Mouse (Mus musculus): ENCODE data around the gene Hist1h2bb. TPM values are rescaled to one million over a fixed set of nuclear protein-coding genes. Genes with fewer than 3 reads are reported as not detected.

The Hist1h2bb gene
- polyA plus RNA-seq, 1 experiment from 2014 or later = 5.5 TPM

Small RNAs within 50 kb of the gene (microRNA-seq; reads per million reads assigned to microRNA genes)
- gene Gm44314 (not detected), gene Gm44484 (not detected)

Other genes starting within 250 kb of the Hist1h2bb start
- gene Hist1h4h, start 215.7 kb upstream of the Hist1h2bb start, polyA plus RNA-seq (2015; fragmentation: Nextera tagmentation; extraction: Ambion mirVana) = 5.2 and 6.4 TPM in 2 replicates
- 9.5 and 10.0 TPM in 2 replicates for gene Hist1h2af, start 212.8 kb upstream of the Hist1h2bb start, polyA plus RNA-seq (2015; fragmentation: Nextera tagmentation; extraction: Ambion mirVana)
- gene Hist1h3g, start 211.3 kb upstream of the Hist1h2bb start, polyA plus RNA-seq (2015; fragmentation: Nextera tagmentation; extraction: Ambion mirVana) = 10.0 and 11.6 TPM in 2 replicates
- gene Hist1h2bh, start 203.3 kb upstream of the Hist1h2bb start, polyA plus RNA-seq (2015; fragmentation: Nextera tagmentation; extraction: Ambion mirVana) = 0.76 and 0.97 TPM in 2 replicates
- 1.2 and 1.3 TPM in 2 replicates for gene Hist1h3f, start 202.7 kb upstream of the Hist1h2bb start, polyA plus RNA-seq (2015; fragmentation: Nextera tagmentation; extraction: Ambion mirVana)
- 1.6 and 2.2 TPM in 2 replicates for gene Hist1h4f, start 195.1 kb upstream of the Hist1h2bb start, polyA plus RNA-seq (2015; fragmentation: Nextera tagmentation; extraction: Ambion mirVana)
- 0.54 and 0.68 TPM in 2 replicates for gene Hist1h1d, start 193.5 kb upstream of the Hist1h2bb start, polyA plus RNA-seq (2015; fragmentation: Nextera tagmentation; extraction: Ambion mirVana)
- gene Hist1h3e, start 184.4 kb upstream of the Hist1h2bb start, polyA plus RNA-seq (2015; fragmentation: Nextera tagmentation; extraction: Ambion mirVana) = 4.6 and 6.9 TPM in 2 replicates
- 120 and 139 TPM in 2 replicates for gene Hist1h2ae, start 175.5 kb upstream of the Hist1h2bb start, polyA plus RNA-seq (2015; fragmentation: Nextera tagmentation; extraction: Ambion mirVana)
- gene Hist1h2bg, start 175.3 kb upstream of the Hist1h2bb start, polyA plus RNA-seq (2015; fragmentation: Nextera tagmentation; extraction: Ambion mirVana) = 8.9 and 11.5 TPM in 2 replicates
- gene Hist1h2bf, start 172.5 kb upstream of the Hist1h2bb start, polyA plus RNA-seq (2015; fragmentation: Nextera tagmentation; extraction: Ambion mirVana) = 10.3 and 11.2 TPM in 2 replicates
- gene Hist1h2ad, start 172.4 kb upstream of the Hist1h2bb start, polyA plus RNA-seq (2015; fragmentation: Nextera tagmentation; extraction: Ambion mirVana) = 3.8 and 4.8 TPM in 2 replicates
- 8.8 TPM in 2 replicates for gene Hist1h3d, start 171.0 kb upstream of the Hist1h2bb start, polyA plus RNA-seq (2015; fragmentation: Nextera tagmentation; extraction: Ambion mirVana)
- 160 and 172 TPM in 2 replicates for gene Hist1h4d, start 165.1 kb upstream of the Hist1h2bb start, polyA plus RNA-seq (2015; fragmentation: Nextera tagmentation; extraction: Ambion mirVana)
- 2.6 and 2.9 TPM in 2 replicates for gene Hist1h2be, start 125.6 kb upstream of the Hist1h2bb start, polyA plus RNA-seq (2015; fragmentation: Nextera tagmentation; extraction: Ambion mirVana)
- gene Hist1h1e, start 124.2 kb upstream of the Hist1h2bb start, polyA plus RNA-seq (2015; fragmentation: Nextera tagmentation; extraction: Ambion mirVana) = 25.7 and 29.7 TPM in 2 replicates
- gene Hist1h2ac, start 62.8 kb upstream of the Hist1h2bb start, polyA plus RNA-seq (2015; fragmentation: Nextera tagmentation; extraction: Ambion mirVana) = 1.0 and 1.3 TPM in 2 replicates
- gene Hist1h2bc, start 62.5 kb upstream of the Hist1h2bb start, polyA plus RNA-seq (2015; fragmentation: Nextera tagmentation; extraction: Ambion mirVana) = 34.1 and 41.4 TPM in 2 replicates
- not detected in 2 replicates for gene Hist1h1t, start 50.9 kb upstream of the Hist1h2bb start, polyA plus RNA-seq (2015; fragmentation: Nextera tagmentation; extraction: Ambion mirVana)
- 6.5 and 7.9 TPM in 2 replicates for gene Hist1h4c, start 48.3 kb upstream of the Hist1h2bb start, polyA plus RNA-seq (2015; fragmentation: Nextera tagmentation; extraction: Ambion mirVana)
- 2.2 and 2.8 TPM in 2 replicates for gene Hfe, start 35.9 kb upstream of the Hist1h2bb start, polyA plus RNA-seq (2015; fragmentation: Nextera tagmentation; extraction: Ambion mirVana)
- gene Hist1h1c, start 7.9 kb upstream of the Hist1h2bb start, polyA plus RNA-seq (2015; fragmentation: Nextera tagmentation; extraction: Ambion mirVana) = 17.8 and 20.5 TPM in 2 replicates
- gene Hist1h3c, start 1.1 kb upstream of the Hist1h2bb start, polyA plus RNA-seq (2015; fragmentation: Nextera tagmentation; extraction: Ambion mirVana) = 8.8 and 10.8 TPM in 2 replicates
- gene Hist1h2ab, start 4.4 kb downstream of the Hist1h2bb start, polyA plus RNA-seq (2015; fragmentation: Nextera tagmentation; extraction: Ambion mirVana) = 58.6 and 70.5 TPM in 2 replicates
- gene Hist1h3b, start 5.5 kb downstream of the Hist1h2bb start, polyA plus RNA-seq (2015; fragmentation: Nextera tagmentation; extraction: Ambion mirVana) = 17.0 and 19.6 TPM in 2 replicates
- gene Hist1h4b, start 10.3 kb downstream of the Hist1h2bb start, polyA plus RNA-seq (2015; fragmentation: Nextera tagmentation; extraction: Ambion mirVana) = 5.7 and 6.1 TPM in 2 replicates
- 0.64 and 1.1 TPM in 2 replicates for gene Hist1h4a, start 14.5 kb downstream of the Hist1h2bb start, polyA plus RNA-seq (2015; fragmentation: Nextera tagmentation; extraction: Ambion mirVana)
- gene Hist1h3a, start 15.7 kb downstream of the Hist1h2bb start, polyA plus RNA-seq (2015; fragmentation: Nextera tagmentation; extraction: Ambion mirVana) = 6.3 and 7.2 TPM in 2 replicates
- gene Hist1h1a, start 16.9 kb downstream of the Hist1h2bb start, polyA plus RNA-seq (2015; fragmentation: Nextera tagmentation; extraction: Ambion mirVana) = 4.6 and 6.0 TPM in 2 replicates
- gene Trim38, start 23.2 kb downstream of the Hist1h2bb start, polyA plus RNA-seq (2015; fragmentation: Nextera tagmentation; extraction: Ambion mirVana) = 0.08 TPM in 1 of 2 replicates, not detected in the other
- gene Slc17a2, start 60.3 kb downstream of the Hist1h2bb start, polyA plus RNA-seq (2015; fragmentation: Nextera tagmentation; extraction: Ambion mirVana) = not detected in 2 replicates
- not detected in 2 replicates for gene Slc17a3, start 92.7 kb downstream of the Hist1h2bb start, polyA plus RNA-seq (2015; fragmentation: Nextera tagmentation; extraction: Ambion mirVana)
- gene Slc17a1, start 121.0 kb downstream of the Hist1h2bb start, polyA plus RNA-seq (2015; fragmentation: Nextera tagmentation; extraction: Ambion mirVana) = not detected in 2 replicates
- gene Slc17a4, start 168.3 kb downstream of the Hist1h2bb start, polyA plus RNA-seq (2015; fragmentation: Nextera tagmentation; extraction: Ambion mirVana) = not detected in 2 replicates
- gene Hist1h2ba, start 187.4 kb downstream of the Hist1h2bb start, polyA plus RNA-seq (2015; fragmentation: Nextera tagmentation; extraction: Ambion mirVana) = not detected in 2 replicates
- not detected in 2 replicates for gene Hist1h2aa, start 187.7 kb downstream of the Hist1h2bb start, polyA plus RNA-seq (2015; fragmentation: Nextera tagmentation; extraction: Ambion mirVana)
- 2.1 and 2.6 TPM in 2 replicates for gene Scgn, start 244.5 kb downstream of the Hist1h2bb start, polyA plus RNA-seq (2015; fragmentation: Nextera tagmentation; extraction: Ambion mirVana)

Data from forebrain, embryonic 13.5 days (tissue).